Mouse (Mus musculus) hindbrain, embryonic 10.5 days (tissue): ENCODE measurements at regions not wholly inside any gene's neighbourhood (a gene's known extent, or its start where the extent isn't known, plus 50 kb on each side); places are given as distances from the start of the nearest gene placed in this dataset.

ENCODE experiments used
- DNase-seq: peaks from one replicate; pipeline ENCODE4 v3.0.0-alpha.2; 2017; ENCODE audit warnings: low spot score
- H3K27ac ChIP-seq: fragments of 300-500 bp; sonication (generic); 2 replicates; pipeline ENCODE4 v1.5.1; 2016; ENCODE audit warnings: mild to moderate bottlenecking, moderate library complexity
- H3K27me3 ChIP-seq: fragments of 300-500 bp; sonication (generic); 2 replicates; pipeline ENCODE4 v1.6.1; 2016; ENCODE audit warnings: mild to moderate bottlenecking; ENCODE audit not compliant: poor library complexity, insufficient read depth, severe bottlenecking
- H3K36me3 ChIP-seq: fragments of 300-500 bp; sonication (generic); 2 replicates; pipeline ENCODE4 v1.6.1; 2016; ENCODE audit warnings: mild to moderate bottlenecking, moderate library complexity
- H3K4me1 ChIP-seq: fragments of 300-500 bp; sonication (generic); replicated peaks from 2 replicates; pipeline ENCODE4 v1.6.1; 2016; ENCODE audit warnings: mild to moderate bottlenecking
- H3K4me3 ChIP-seq: fragments of 300-500 bp; sonication (generic); 2 replicates; pipeline ENCODE4 v1.5.1; 2016; ENCODE audit warnings: mild to moderate bottlenecking, moderate library complexity
- H3K9me3 ChIP-seq: fragments of 300-500 bp; sonication (generic); 2 replicates; pipeline ENCODE4 v1.6.1; 2016; ENCODE audit warnings: mild to moderate bottlenecking, moderate library complexity
- WGBS: fragments of 180-500 bp; shearing (Covaris S2); methylation state at CpG from one replicate; pipeline ENCODE4 v1.1.7; 2016; 5-methylcytosine and 5-hydroxymethylcytosine counted together

- no peak overlapping the region for H3K4me3 ChIP-seq
- H3K36me3 ChIP-seq: no peaks in the 10 kb centered on the region
- no peaks in the 10 kb centered on the region for H3K27me3 ChIP-seq
- peaks cover 7% of the 10 kb centered on the region; the same call in 1 of the 2 replicates for H3K4me1 ChIP-seq
- no peak overlapping the region for H3K27ac ChIP-seq
- no peaks in the 10 kb centered on the region for H3K9me3 ChIP-seq
- DNase-seq: no peak
These were observed 218.2 kb upstream of the Trib2 start for GRCm38 (mm10) chr12:16034691-16035515.

- Histone ChIP-seq H3K27me3 (no peaks in the 10 kb centered on the region), H3K4me3 (no peak overlapping the region), H3K4me1 (no peaks in the 10 kb centered on the region), H3K36me3 (no peaks in the 10 kb centered on the region), H3K9me3 (no peaks in the 10 kb centered on the region), H3K27ac (no peak overlapping the region)
- no peak for DNase-seq
- 26% methylated on average over 1 of the region's 1 CpGs for WGBS
These were observed 209.9 kb upstream of the Trib2 start for GRCm38 (mm10) chr12:16026654-16027053.

- no peaks in the 10 kb centered on the region for H3K27me3 ChIP-seq
- H3K27ac ChIP-seq: no peak overlapping the region
- no peaks in the 10 kb centered on the region for H3K4me1 ChIP-seq
- no peak overlapping the region for H3K4me3 ChIP-seq
- H3K9me3 ChIP-seq: no peaks in the 10 kb centered on the region
- DNase-seq: no peak
- 89% methylated on average over 7 of the region's 7 CpGs for WGBS
- no peaks in the 10 kb centered on the region for H3K36me3 ChIP-seq
These were observed 206.6 kb upstream of the Trib2 start for GRCm38 (mm10) chr12:16023273-16023672.

- H3K27me3 ChIP-seq: no peaks in the 10 kb centered on the region
- H3K4me3 ChIP-seq: no peak overlapping the region
- 83% methylated on average over 1 of the region's 1 CpGs for WGBS
- H3K9me3 ChIP-seq: no peaks in the 10 kb centered on the region
- no peaks in the 10 kb centered on the region for H3K4me1 ChIP-seq
- DNase-seq: no peak
- no peak overlapping the region for H3K27ac ChIP-seq
- H3K36me3 ChIP-seq: no peaks in the 10 kb centered on the region
These were observed 204.6 kb upstream of the Trib2 start for GRCm38 (mm10) chr12:16021202-16021821.

GRCm38 (mm10) chr12:16018237-16018636, 201.5 kb upstream of the Trib2 start:
- no peak for DNase-seq
- no peak overlapping the region for H3K27ac ChIP-seq
- WGBS: 96% methylated on average over 4 of the region's 4 CpGs
- no peaks in the 10 kb centered on the region for H3K4me1 ChIP-seq
- H3K9me3 ChIP-seq: no peaks in the 10 kb centered on the region
- no peaks in the 10 kb centered on the region for H3K27me3 ChIP-seq
- no peak overlapping the region for H3K4me3 ChIP-seq
- no peaks in the 10 kb centered on the region for H3K36me3 ChIP-seq

- Histone ChIP-seq H3K27ac (no peak overlapping the region), H3K27me3 (no peaks in the 10 kb centered on the region), H3K9me3 (no peaks in the 10 kb centered on the region), H3K4me1 (peaks cover 5% of the 10 kb centered on the region; the same call in 1 of the 2 replicates), H3K36me3 (no peaks in the 10 kb centered on the region), H3K4me3 (no peak overlapping the region)
- no peak for DNase-seq
- 96% methylated on average over 1 of the region's 1 CpGs for WGBS
These were observed 199.9 kb upstream of the Trib2 start for GRCm38 (mm10) chr12:16016621-16017020.

- Histone ChIP-seq H3K27ac (no peak overlapping the region), H3K9me3 (no peaks in the 10 kb centered on the region), H3K36me3 (no peaks in the 10 kb centered on the region), H3K4me1 (peaks cover 5% of the 10 kb centered on the region; the same call in 1 of the 2 replicates), H3K27me3 (no peaks in the 10 kb centered on the region), H3K4me3 (no peak overlapping the region)
- WGBS: 97% methylated on average over 8 of the region's 8 CpGs
- DNase-seq: no peak
These were observed 198.9 kb upstream of the Trib2 start for GRCm38 (mm10) chr12:16015596-16015995.

GRCm38 (mm10) chr12:16014679-16015078, 198.0 kb upstream of the Trib2 start:
- Histone ChIP-seq H3K4me1 (peaks cover 5% of the 10 kb centered on the region; the same call in 1 of the 2 replicates), H3K27me3 (no peaks in the 10 kb centered on the region), H3K36me3 (no peaks in the 10 kb centered on the region), H3K4me3 (no peak overlapping the region), H3K27ac (no peak overlapping the region), H3K9me3 (no peaks in the 10 kb centered on the region)
- no peak for DNase-seq
- 93% methylated on average over 1 of the region's 1 CpGs for WGBS

GRCm38 (mm10) chr12:16013861-16014630, 197.3 kb upstream of the Trib2 start:
- no peak for DNase-seq
- peaks cover 10% of the 10 kb centered on the region; the same call in 1 of the 2 replicates for H3K4me1 ChIP-seq
- 80% methylated on average over 6 of the region's 6 CpGs for WGBS
- no peak overlapping the region for H3K4me3 ChIP-seq
- no peak overlapping the region for H3K27ac ChIP-seq
- H3K36me3 ChIP-seq: no peaks in the 10 kb centered on the region
- no peaks in the 10 kb centered on the region for H3K27me3 ChIP-seq
- H3K9me3 ChIP-seq: no peaks in the 10 kb centered on the region

GRCm38 (mm10) chr12:16013354-16013753, 196.6 kb upstream of the Trib2 start:
- Histone ChIP-seq H3K36me3 (no peaks in the 10 kb centered on the region), H3K27me3 (no peaks in the 10 kb centered on the region), H3K4me1 (peaks cover 13% of the 10 kb centered on the region; the same call in 1 of the 2 replicates), H3K27ac (no peak overlapping the region), H3K4me3 (no peak overlapping the region), H3K9me3 (no peaks in the 10 kb centered on the region)
- WGBS: 75% methylated on average over 2 of the region's 2 CpGs
- no peak for DNase-seq

- no peak for DNase-seq
- no peaks in the 10 kb centered on the region for H3K27me3 ChIP-seq
- H3K4me3 ChIP-seq: no peak overlapping the region
- no peaks in the 10 kb centered on the region for H3K9me3 ChIP-seq
- peaks cover 13% of the 10 kb centered on the region; the same call in 1 of the 2 replicates for H3K4me1 ChIP-seq
- no peak overlapping the region for H3K27ac ChIP-seq
- WGBS: 72% methylated on average over 4 of the region's 4 CpGs
- H3K36me3 ChIP-seq: no peaks in the 10 kb centered on the region
These were observed 195.4 kb upstream of the Trib2 start for GRCm38 (mm10) chr12:16012081-16012480.

- DNase-seq: peak; percentile 18
- Histone ChIP-seq H3K27ac (no peak overlapping the region), H3K27me3 (no peaks in the 10 kb centered on the region), H3K4me3 (no peak overlapping the region), H3K4me1 (peaks cover 13% of the 10 kb centered on the region; the same call in 1 of the 2 replicates), H3K36me3 (no peaks in the 10 kb centered on the region), H3K9me3 (no peaks in the 10 kb centered on the region)
- WGBS: 65% methylated on average over 10 of the region's 10 CpGs
These were observed 193.3 kb upstream of the Trib2 start for GRCm38 (mm10) chr12:16009822-16010620.
